Mouse (Mus musculus) induced T-regulatory cell, adult 2 months (primary cell): ENCODE results near the gene Slc2a6.

Experiments used
- DNase-seq: peaks from one replicate; pipeline ENCODE4 v3.0.0-alpha.2; 2012; ENCODE audit warnings: low read depth

Slc2a6 gene

DNA sequence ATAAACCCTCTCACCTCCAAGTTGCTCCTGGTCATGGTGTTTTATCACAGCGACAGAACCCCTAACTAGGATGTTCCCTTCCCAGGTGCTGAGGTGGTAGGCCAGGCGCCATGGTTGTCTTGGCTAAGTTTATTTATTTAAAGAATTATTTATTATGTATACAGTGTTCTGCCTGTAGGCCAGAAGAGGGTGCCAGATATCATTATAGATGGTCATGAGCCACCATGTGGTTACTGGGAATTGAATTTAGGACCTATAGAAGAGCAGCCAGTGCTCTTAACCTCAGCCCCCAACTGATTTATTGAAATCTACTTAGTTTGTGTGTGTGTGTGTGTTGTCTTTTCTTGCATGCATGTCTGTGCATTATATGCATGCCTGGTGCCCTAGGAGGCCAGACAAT, 4.6 kb upstream of the Slc2a6 start:
- DNase-seq = no peak

DNA sequence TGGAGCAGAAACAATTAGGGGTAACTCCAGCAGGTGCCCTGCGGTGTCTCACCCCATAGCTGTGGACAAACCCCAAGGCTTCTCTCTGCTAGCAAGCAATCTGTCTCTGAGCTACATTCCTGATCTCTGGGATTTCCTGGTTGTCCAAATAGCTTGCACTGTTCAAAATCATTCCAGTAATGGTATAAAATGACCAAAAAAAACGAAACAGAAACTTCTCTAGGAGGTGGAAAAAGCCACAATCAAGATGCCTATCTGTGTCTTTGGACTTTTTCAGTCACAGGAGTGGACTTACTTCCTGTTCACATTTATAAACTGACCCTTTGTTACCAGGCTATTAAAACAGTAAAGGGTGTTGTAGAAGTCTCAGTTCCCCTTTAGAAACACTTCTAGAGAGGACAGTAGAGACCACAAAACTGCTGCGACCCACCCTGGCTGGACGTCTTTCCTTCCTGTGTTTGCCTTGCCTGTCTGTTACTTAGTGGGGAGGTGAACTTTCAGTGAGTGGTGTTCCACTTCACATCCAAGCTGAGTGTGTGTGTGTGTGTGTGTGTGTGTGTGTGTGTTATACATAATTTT, 728 bp upstream of the Slc2a6 start:
- peak; percentile 50 for DNase-seq

DNA sequence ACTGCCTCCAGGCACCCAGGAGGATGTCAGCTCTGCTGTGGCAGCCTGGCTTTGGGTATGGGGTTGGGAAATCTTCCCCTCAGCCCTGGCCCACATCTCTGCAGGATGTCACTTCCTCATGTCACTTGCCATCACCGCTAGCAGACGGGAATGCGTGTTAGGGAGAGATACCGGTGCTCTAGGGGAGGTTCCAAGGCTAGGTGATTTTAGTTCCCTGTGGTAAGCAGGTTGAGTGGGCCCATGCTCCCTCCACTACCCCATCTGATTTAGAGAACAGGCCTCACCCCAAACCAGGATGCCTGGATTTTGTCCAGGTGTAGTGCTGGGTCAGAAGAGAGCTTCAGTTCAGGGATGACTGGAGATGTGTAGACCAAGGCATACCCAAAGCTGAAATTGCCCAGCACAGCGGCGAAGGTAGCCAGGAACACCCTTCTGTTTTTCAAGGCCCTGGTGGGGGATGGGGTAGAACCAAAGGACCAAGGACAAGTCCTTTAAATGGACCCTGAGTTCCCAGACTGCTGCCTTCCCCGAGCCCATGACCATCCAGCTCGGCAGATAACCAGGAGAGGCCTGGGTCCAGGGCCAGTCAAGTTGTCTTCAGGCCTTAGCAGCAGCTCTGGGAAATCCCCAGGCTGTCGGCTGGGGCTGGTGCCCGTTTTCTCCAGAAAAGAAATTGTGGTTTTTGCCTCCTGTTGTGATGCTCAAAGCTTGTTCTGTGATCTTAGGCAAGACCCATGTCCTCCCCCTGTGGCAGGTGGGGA, 761 bp downstream of the Slc2a6 start:
- peak; percentile 58 for DNase-seq

DNA sequence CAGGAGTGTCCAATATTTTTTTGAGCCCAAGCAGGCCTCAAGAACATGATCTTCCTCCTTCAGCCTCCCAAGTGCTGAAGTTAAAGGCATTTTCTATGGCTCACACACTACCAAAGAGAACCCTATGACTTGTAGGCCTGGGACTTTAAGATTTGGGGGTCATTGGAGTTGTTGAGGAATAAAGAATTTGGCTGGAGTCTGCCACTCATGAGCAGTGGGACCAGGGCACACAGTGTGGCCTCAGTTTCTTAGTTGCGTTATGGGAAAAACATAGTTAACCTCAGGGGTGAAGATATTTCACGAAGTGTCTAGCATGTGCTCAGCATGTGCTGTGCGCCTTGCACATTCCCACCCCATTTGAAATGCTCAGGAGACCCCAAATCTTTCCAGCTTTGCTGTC, 1.5 kb downstream of the Slc2a6 start:
- DNase-seq = no peak

DNA sequence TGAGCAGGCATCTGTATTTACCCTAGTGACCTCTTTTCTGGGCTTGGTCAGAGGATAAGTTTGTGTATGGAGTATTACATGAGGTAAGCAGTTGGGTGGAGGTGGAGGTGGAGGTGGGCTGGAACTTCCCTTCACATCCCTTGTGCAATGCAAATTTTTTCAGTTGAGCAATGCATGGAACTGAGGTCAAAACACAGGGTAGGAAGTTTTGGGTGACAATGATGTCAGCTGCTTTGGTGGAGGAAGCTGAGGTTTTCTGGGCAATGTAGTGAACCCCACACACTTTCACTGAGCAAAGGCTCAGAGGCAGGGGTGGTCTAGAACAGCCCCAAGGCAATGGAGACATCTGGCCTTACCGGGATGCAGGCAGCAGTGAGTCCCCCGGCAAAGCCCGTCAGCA, 2.3 kb downstream of the Slc2a6 start:
- DNase-seq = peak; percentile 51

DNA sequence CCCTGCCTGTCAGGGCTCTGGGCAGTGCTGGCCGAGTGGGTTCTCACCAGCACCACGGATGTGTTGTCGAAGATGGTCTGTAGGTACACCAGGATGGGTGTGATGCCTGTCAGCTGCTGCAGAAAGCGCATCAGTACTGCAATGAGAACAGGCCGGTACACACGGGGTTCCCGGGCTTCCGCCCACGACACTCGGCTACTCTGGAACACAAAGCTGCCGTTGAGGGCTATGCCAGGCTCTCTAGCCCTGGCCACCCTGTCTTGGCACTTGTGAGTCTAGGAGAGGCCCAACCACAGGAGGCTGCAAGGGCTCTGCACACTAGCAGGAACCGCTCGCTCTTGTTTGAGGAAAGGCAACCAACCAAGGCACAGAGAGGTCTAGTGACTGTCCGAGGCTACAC, 3.7 kb downstream of the Slc2a6 start:
- no peak for DNase-seq

DNA sequence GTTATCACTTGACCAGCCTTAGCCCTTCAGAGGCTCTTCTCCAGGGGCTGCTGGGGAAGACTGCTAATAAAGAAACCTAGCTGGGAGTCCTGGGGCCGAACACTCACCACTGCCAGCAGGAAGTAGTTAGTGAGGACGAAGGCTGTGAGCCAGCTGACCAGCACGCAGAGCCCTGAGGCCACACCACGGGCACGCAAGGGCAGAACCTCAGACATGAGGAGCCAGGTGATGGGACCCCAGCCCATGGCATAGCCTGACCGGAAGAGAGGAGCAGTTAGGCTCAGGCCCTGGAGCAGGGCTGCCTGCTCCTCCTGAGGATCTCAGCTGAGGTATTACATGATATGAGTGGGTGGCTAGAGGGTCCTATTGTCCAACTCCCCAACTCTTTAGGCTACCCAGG, 5.2 kb downstream of the Slc2a6 start:
- no peak for DNase-seq

DNA sequence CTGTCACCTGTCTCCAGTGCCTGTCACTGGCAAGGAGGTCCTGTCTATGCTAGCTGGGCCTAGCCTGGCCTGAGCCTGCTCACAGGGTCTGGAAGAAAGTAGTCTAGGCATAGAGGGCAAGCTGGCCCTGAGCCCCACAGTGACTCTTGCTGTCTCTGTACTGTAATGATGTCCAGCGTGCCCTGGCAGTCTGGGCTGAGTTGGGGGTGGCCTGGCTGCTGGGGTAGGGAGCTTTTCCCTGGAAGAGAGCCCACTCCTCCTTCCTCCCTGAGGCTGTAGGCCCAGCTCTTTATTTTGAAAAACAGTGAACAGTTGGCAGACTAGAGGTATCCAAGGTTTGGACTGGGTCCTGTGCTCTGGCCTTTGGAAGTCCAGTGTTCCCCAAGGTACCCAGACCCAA, 6.7 kb downstream of the Slc2a6 start:
- no peak for DNase-seq

DNA sequence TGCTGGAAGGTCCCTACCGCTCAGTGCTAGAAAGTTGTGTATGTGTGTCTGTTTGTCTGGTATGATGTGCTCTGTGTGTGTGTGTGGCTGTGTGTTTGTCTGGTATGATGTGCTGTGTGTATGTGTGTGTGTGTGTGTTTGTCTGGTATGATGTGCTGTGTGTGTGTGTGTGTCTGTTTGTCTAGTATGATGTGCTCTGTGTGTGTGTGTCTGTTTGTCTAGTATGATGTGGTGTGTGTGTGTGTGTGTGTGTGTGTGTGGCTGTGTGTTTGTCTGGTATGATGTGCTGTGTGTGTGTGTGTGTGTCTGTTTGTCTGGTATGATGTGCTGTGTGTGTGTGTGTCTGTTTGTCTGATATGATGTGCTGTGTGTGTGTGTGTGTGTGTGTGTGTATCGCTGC, 8.3 kb downstream of the Slc2a6 start:
- no peak for DNase-seq

DNA sequence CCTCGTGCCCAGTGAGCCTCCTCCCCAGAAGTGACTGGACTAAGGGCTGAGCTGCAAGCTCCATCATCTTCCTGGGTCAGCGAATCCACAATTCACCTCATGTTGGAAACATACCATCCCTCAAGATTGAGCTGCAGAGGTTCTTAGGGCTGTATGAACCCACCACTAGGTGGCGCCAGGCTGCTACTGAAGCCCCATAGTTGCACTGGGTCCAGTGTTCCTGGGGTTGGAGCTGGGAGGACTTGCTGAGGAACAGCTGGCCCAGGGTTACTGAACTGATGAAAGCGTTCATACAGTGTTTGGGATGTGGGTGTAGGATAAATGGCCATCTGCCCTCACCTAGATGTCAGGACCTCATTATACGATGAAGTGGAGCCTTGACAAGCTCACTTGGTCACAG, 10.0 kb downstream of the Slc2a6 start:
- DNase-seq = peak; percentile 81

DNA sequence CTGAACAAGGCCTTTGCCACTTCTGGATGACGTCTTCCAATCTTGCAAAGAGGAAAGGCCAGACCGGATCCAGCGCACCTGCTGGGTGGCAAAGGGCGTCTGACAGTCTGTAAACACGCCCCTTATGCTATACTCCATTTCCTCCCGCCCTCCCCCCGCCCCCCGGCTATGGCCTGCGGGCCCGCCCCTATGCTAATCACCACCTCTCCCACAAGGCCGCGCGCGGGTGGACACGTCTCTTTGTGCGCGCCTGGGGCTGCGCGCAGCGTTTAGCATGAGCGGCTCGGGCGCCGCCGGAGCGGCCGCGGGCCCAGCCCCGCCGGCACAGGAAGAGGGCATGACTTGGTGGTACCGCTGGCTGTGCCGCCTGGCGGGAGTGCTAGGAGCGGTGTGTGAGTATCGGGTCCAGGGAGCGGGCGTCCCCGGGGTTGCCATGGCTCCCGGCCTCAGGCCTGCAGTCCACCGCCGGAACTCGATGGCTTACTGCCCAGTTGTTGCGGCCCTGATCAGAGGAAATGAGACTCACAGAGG, 18.0 kb downstream of the Slc2a6 start, which contains the start of gene Cacfd1:
Gene Cacfd1, plus strand, starts transcription at position 213 of the 531 bp plus-strand sequence.
- DNase-seq = peak; percentile 97

DNA sequence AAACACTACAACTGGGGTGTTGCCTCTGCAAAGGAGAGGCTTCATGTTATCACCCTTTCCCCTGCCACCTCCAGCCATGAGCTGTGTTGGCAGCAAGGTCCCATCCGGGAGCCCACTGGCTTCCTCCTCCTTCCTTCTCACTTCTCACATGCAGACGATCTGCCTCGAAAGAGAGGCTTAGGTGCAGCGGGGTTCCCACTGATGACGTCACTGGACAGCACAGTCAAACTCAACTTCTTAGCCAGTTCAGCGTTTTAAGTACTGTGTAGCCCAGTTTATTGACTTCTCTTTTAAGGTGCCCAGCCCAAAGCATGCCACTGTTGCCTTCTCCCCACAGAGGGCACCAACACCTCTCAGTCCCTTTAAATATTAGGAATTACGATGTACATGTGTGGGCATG, 20.1 kb downstream of the Slc2a6 start:
- no peak for DNase-seq

DNA sequence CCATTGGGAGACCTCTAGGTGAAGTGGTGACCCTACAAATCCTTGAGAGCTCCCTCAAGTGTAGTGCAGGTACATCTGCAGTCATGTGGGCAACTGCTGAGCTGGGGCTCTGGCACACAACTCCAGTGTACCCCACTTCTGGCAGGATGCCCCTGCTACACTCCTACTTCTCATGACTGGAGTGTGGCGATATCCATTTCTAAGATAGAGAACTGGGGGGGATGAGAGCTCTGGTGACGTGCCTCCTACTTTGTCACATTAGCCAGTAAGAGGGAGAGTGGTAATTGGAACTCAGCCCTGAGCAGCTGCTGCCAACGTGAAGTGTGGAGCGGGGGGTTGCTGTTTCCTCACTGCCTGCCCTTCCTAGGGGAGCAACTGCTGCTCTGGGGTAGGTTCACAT, 21.5 kb downstream of the Slc2a6 start:
- no peak for DNase-seq

DNA sequence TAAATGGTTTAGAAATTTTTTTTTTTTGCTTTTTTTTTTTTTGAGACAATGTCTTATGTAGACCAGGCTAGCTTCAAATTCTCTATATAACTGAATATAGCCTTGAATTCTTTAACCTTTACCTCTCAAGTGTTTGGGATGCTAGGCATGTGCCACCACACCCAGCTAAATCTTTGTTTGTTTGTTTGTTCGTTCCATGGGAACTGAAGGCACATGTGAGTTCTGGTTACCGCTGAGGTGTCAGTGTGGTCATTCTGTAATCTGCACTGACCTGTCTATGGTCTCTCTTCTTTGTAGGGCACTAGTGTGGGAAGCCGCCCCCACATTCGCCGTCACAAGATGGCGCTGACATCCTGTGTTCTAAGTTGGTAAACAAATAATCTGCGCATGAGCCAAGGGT, 29.8 kb downstream of the Slc2a6 start:
- DNase-seq = no peak

DNA sequence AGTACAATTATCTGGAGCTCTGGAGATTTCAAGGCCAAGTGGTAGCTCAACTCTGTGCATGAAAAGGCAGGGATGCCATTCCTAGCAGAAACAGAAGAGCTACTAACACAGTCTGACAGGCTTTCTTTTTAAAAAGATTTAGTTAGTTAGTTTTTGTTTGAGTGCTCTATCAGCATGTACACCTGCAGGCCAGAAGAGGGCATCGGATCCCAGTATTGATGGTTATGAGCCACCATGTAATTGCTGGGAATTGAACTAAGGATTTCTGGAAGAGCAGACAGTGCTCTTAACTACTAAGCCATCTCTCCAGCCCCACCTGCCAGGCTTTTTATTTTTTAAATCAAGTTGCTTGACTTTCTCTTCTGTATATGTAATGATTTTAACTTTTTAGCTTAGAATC, 30.3 kb downstream of the Slc2a6 start:
- DNase-seq = peak; percentile 35

DNA sequence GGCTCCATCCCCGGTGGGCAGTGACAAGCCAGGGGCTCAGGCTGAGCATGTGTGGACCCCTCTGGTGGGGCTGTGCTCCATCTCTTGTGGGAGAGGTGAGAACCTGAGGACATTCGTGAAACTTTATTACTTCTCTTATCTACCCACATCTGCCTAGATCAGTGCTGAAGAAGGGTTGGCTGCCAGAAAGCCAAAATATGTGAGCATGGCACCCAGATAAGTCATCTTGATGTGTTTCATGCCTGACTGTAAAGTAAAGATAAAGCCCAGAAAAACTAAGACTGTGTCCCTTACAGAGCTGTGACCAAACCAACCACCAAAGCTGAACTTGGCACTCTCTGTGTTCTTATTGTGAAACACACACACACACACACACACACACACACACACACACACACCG, 33.9 kb downstream of the Slc2a6 start:
- no peak for DNase-seq

DNA sequence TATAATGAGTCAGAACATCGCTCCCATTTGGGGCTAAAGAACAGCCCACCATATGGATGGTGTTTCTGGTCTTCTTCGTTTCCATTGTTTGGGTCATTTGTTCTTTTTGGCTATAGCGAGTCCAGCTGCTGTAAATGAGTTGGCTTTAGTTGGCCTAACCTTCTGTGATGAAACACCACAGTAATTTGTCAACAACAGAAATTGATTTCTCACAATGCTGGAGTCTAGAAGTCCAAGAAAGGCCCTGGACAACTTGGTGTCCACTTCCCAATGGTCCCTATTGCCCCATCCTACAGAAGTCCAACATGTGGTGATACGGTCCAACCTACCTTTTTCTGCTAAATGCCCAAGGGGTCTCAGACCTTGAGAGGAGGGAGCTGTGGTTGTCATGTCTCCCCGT, 43.2 kb downstream of the Slc2a6 start:
- no peak for DNase-seq

DNA sequence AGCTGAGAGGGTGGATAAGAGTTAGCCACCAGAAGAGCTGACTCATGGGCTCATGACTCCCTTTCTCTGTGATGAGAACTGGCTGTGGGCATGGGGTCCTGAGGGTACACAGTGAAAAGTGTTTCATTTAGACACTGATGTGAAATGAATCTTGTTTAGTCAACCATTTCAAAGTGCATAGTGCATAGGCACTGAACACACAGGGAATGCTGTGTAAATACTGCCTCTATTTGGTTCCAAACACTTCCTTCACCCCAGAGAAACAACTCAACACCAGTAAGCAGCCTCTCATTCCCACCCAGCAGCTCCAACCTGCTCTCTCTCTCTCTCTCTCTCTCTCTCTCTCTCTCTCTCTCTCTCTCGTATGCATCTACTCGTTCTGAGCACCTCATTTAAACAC, 43.6 kb downstream of the Slc2a6 start:
- no peak for DNase-seq

DNA sequence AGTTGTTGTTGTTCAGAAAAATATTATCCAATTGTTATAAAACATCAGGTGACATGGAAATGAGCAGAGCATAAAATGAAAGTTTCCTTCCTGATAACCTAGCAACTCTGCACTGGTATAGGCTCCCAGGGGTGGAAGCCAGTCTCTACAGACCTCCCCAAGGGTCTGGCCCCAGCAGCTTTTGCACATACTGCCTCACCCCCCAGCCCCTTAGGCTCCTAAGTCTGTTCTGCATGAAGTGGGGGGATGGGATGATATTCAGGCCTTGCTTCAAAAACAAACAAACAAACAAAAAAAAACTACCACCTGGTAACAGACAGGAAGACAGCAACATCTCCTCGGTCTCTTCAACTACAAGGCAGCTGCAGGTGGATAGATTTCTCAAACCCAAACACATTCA, 47.4 kb downstream of the Slc2a6 start:
- no peak for DNase-seq

DNA sequence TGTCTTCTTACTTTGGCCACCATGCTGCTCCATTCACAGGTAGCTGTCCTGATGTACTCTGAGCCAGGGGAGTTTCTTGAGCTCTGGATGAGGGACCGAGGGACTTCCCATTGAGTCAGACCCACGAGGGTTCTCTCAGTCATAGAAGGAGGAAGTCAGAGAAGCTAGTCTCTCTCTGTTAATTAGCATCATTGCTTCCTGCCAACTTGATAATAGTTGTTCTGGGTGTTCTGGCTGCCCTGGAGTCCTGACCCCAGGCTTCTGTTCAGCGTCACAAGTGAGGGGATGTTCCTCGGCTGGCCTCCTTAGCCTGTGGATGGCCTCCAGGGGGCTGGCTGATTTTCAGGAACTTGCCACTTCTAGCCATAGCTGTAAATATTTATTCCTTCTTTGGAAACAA, 53.8 kb downstream of the Slc2a6 start:
- peak; percentile 47 for DNase-seq

DNA sequence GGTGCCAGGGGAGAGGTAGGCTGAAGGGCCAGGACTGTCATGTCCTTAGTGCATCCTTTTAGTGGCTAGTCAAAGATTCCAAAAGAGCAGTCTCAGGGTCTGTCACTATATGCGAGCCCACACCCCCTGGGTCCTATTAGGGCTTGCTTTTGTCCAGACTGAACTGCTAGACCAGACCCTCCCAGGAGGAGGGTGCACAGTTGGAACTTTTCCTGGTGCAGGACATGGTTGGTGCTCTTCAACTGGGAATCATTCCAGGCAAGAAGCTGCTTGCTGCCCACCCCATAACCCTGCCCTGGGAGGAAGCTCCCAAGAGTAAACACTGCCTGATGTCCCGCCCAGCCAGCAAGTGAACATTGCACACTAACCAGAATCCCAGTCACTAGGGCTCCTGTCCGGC, 54.7 kb downstream of the Slc2a6 start, which contains the start of gene Adamts13:
Gene Adamts13, plus strand, starts transcription at position 301 of the 400 bp plus-strand sequence.
- no peak for DNase-seq
